Mouse (Mus musculus): ENCODE results near the gene Polk. TPM values are rescaled to one million over a fixed set of nuclear protein-coding genes. Genes with fewer than 3 reads are reported as not detected.

Gene Polk
- polyA plus RNA-seq, 1 experiment from 2014 or later: 12.3 TPM

DNA sequence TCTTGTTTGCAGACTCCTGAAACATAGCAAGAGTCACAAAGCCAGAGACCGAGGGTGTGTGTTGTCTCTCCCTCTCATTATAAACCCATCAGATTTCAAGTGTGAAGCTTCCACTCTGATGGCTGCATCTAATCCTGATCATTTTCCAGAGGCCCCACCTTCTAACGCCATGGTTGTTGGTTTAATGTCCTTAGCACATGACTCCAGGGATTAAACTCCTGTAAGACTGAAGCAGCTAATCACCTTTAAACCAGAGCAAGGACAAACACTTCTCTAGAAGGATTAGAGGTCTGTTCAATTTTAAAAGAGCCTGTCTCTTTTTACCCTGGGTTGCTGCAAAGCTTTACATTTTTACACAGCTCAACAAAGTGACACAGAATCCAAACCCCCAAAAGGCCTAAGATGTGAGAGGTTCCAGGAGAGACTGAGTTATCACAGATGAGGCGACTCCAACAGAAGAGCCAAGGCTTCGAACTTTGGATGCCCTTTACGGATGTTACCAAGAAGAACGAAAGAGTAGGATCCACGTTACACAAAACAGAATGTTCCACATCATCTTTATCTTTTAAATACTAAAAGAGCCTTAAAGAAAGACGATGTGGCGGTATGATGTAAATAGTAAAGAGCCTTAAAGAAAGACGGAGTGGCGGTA is 92.0 kb downstream of the Polk start:
- ChIA-PET POLR2A (no interaction called here), CTCF (no interaction called here)

DNA sequence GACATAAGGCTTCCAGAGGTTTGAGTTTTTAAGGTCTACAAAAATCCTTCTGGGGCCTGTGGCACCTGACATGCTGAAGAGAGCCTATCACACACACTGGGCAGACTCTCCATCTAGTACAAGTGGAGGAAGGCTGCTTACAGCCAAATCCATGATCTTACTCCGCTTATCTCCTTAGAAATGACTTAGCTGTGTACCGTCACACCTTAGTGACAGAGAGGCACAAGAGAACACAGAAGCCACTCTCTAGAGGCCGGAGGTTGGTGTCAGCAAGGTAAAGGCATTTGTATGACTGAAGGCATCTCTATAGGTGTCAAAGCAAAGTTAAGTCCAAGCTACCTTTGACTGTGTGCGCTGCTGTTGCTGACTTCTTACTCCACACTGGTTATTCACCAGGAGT is 101.9 kb downstream of the Polk start:
- no peak for TF ChIP-seq CTCF (IDR thresholded peaks at IDR 0.05)
- CTCF ChIA-PET: no interaction called here
- POLR2A ChIA-PET: interaction anchor here (0.6 kb wide), 1 partner anchor 529 kb away, joined by 3 read pairs; no protein-coding TSS in a partner anchor
- DNase-seq (ENCODE audit: low read depth, low spot score): no peak
- no peaks in the 10 kb centered on the region for H3K27me3 ChIP-seq
- in situ Hi-C loops (cut with MboI; ENCODE audit: low pct_unique_long_range_greater_than_20kb): no loop called here
- no peak for ATAC-seq

More for the DNA sequence above, 92.0 kb downstream of the Polk start:
- TF ChIP-seq CTCF (IDR thresholded peaks at IDR 0.05): no peak
- no peak for DNase-seq (ENCODE audit: low read depth, low spot score)
- in situ Hi-C loops (cut with MboI; ENCODE audit: low pct_unique_long_range_greater_than_20kb): no loop called here
- H3K27me3 ChIP-seq: no peaks in the 10 kb centered on the region
- no peak for ATAC-seq

DNA sequence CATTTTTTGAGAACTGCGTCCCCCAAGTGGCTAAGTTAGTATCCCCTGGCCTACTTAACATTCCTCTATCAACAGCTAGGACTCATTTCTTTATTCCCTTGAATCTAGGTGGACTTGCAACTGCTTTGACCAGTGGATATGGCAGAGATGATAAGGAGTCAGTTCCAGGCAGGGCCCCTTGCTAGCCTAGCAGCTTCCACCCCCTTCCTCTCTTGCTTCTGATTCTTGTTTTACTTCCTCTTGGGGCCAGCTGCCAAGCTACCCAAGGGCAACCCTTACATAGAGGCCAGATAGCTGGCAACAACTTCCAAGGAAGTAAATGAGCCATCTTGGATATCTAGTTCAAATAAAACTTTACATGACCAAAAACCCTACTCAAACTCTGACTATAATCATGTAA is 105.5 kb downstream of the Polk start:
- CTCF ChIA-PET: no interaction called here

DNA sequence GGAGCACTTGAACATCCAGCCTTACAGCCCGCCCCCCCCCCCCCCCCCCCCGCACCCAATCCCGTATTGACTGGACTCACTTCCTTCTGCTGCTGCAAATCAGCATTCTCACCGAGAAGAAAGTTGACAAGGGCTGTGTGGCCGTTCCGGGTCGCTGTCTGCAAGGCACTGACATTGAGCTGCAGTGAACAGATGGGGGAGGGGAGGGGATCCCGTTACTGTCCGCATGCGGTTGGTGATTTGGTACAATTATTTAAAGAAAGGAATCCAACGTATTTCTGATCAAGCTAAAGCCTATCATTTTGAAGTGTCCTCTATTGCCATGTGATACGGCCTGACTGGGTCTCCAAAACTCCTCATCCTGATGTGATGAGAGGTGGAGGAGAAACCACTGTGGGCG is 106.6 kb downstream of the Polk start:
- DNase-seq (ENCODE audit: low read depth, low spot score) (no peak), ATAC-seq (no peak)
- in situ Hi-C loops (cut with MboI; ENCODE audit: low pct_unique_long_range_greater_than_20kb): no loop called here
- POLR2A ChIA-PET: no interaction called here
- no peak for TF ChIP-seq CTCF (IDR thresholded peaks at IDR 0.05)
- no peaks in the 10 kb centered on the region for H3K27me3 ChIP-seq
- CTCF ChIA-PET: interaction anchor here (1.5 kb wide), 1 partner anchor 12 kb away, joined by 3 read pairs; no protein-coding TSS in a partner anchor

More for the DNA sequence above, 105.5 kb downstream of the Polk start:
- H3K27me3 ChIP-seq: no peaks in the 10 kb centered on the region
- no peak for TF ChIP-seq CTCF (IDR thresholded peaks at IDR 0.05)
- DNase-seq (ENCODE audit: low read depth, low spot score): no peak
- POLR2A ChIA-PET: no interaction called here
- in situ Hi-C loops (cut with MboI; ENCODE audit: low pct_unique_long_range_greater_than_20kb): no loop called here
- no peak for ATAC-seq

DNA sequence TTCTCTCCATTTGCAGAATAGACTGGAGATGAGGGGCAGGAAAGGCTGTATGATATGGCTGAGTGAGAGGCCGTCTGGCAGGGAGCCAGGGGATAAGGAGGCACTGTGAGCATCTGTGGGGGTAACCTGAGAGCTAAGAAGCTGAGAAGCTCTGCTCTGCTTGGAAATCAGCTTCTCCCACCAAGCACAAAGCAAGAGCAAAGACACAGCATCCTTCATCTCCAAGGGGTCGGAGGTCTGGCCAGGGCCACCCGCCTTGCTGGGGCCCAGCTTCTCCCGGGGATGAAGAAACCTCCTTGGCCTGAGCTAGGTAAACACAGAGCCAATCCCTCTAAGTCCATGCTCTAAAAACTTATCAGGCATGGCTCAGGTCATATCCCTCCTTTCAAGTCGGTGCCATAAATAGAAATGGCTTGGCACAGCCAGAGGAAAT is 107.5 kb downstream of the Polk start:
- DNase-seq (ENCODE audit: low read depth, low spot score) (no peak), ATAC-seq (no peak)
- in situ Hi-C loops (cut with MboI; ENCODE audit: low pct_unique_long_range_greater_than_20kb): loop anchor here (5.0 kb wide), 1 partner anchor 157 kb away; no protein-coding TSS in a partner anchor
- POLR2A ChIA-PET: no interaction called here
- no peaks in the 10 kb centered on the region for H3K27me3 ChIP-seq
- CTCF ChIA-PET: interaction anchor here (1.5 to 5.0 kb wide), 2 partner anchors 13 to 158 kb away, joined by 3 to 38 read pairs; no protein-coding TSS in a partner anchor
- TF ChIP-seq CTCF (IDR thresholded peaks at IDR 0.05): no peak

DNA sequence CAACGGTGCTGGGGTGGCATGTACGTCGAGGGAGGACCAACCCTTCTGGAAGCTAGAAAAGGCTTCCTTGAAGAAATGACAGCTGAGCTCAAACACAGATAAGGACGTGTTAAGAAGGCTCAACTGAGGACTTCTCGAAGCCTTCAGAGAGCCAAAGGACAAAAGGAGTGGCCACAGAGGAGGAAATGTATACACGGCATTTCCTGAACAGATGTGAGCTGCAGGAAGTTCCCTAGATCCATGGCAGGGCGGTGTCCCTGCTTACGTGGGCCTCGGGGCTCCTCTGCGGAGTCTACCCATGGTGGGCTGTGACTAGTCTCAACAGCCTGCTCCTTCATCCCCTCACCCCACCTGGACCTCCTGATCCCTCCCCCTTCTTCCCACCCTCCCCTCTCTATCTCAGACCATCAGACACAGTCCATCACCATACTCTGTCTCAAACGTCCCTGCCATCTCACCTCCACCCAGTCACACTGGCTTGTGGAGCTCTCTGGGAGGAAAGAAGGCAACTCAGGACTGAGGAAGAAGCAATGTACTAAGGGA is 108.7 kb downstream of the Polk start:
- POLR2A ChIA-PET: no interaction called here
- CTCF ChIA-PET: interaction anchor here (0.7 to 5.0 kb wide), 3 partner anchors 46 to 159 kb away, joined by 3 to 38 read pairs (median 3); no protein-coding TSS in a partner anchor
- H3K27me3 ChIP-seq: no peaks in the 10 kb centered on the region
- TF ChIP-seq CTCF (IDR thresholded peaks at IDR 0.05): no peak
- in situ Hi-C loops (cut with MboI; ENCODE audit: low pct_unique_long_range_greater_than_20kb): loop anchor here (5.0 kb wide), 1 partner anchor 159 kb away; no protein-coding TSS in a partner anchor
- DNase-seq (ENCODE audit: low read depth, low spot score): no peak
- ATAC-seq: no peak

DNA sequence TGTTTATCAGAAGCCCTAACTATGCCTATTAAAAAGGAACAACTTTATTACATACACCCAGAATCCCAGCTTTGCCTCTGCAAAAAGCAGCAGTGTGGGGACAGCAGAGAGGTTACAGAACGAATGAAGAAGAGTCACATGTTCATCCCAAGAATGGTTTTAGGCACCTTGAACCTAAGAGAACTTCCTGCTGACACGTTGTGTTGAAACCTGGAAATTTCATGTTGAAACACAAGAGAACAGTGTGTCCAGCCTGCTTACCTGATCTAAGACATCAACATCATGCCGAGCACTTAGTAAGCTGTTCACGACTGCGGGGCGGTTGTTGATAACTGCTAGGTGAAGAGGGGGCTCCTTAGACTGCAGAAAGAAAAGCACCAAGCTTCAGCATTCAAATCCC is 109.3 kb downstream of the Polk start:
- no peak for TF ChIP-seq CTCF (IDR thresholded peaks at IDR 0.05)
- in situ Hi-C loops (cut with MboI; ENCODE audit: low pct_unique_long_range_greater_than_20kb): loop anchor here (5.0 kb wide), 1 partner anchor 159 kb away; no protein-coding TSS in a partner anchor
- POLR2A ChIA-PET: interaction anchor here (0.6 kb wide), 1 partner anchor 79 kb away, joined by 3 read pairs; no protein-coding TSS in a partner anchor
- H3K27me3 ChIP-seq: no peaks in the 10 kb centered on the region
- DNase-seq (ENCODE audit: low read depth, low spot score) (no peak), ATAC-seq (no peak)
- CTCF ChIA-PET: interaction anchor here (1.1 to 5.0 kb wide), 2 partner anchors 47 to 160 kb away, joined by 3 to 38 read pairs; no protein-coding TSS in a partner anchor

DNA sequence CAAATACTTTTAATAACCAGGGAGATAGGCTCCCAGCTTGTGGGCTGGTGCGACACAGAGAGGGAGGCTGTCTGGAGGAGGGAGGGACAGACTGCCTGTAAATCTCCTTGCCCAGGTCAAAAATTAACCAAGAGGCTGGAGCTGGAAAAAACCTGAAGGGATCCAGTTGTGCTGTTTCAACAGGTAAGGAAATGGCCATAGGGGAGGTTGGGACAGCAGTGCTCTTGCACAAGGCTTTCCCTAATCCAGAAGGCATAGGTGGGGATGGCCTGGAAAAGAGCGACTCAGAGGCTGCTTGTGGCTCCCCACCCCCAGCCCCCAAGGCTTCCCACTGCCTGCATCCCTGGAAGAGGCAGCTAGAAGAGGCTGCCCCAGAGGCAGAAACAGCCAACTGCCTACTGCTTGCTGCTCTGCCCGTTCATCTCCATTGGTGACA is 110.0 kb downstream of the Polk start:
- H3K27me3 ChIP-seq: no peaks in the 10 kb centered on the region
- ChIA-PET POLR2A (interaction anchor here (0.6 kb wide), 1 partner anchor 80 kb away, joined by 3 read pairs; no protein-coding TSS in a partner anchor), CTCF (interaction anchor here (1.0 to 5.0 kb wide), 4 partner anchors 39 to 165 kb away, joined by 3 to 38 read pairs (median 5); partner anchors contain the start of gene Ankdd1b)
- DNase-seq (ENCODE audit: low read depth, low spot score): no peak
- no peak for TF ChIP-seq CTCF (IDR thresholded peaks at IDR 0.05)
- in situ Hi-C loops (cut with MboI; ENCODE audit: low pct_unique_long_range_greater_than_20kb): loop anchor here (5.0 kb wide), 1 partner anchor 160 kb away; no protein-coding TSS in a partner anchor
- peak; percentile 75 for ATAC-seq

DNA sequence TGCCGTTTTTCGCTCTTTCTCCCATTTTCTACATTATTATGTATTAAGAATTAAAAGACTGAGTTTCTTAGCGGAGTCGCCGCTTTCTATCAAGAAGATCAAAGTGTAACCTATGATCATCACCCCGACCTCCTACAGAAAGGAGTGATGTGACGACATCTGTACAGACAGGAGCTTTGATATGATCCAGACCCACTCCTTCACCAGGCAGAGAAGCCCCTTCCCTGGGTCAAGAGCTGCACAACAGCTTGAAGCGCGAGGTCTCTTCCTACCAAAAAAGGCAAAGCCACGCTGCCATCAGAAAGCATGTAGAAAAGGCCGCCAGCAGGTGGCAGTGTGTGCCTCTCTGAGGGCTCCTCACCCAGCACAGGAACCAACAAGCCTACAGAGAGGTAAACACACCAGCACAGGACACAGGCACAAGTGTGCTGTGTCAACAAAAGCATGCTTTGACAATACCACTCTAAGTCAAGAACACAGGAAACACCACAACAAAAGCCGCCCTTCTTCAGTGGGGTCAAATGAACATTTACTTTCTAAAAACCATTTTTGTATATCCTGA is 110.7 kb downstream of the Polk start:
- DNase-seq (ENCODE audit: low read depth, low spot score): no peak
- in situ Hi-C loops (cut with MboI; ENCODE audit: low pct_unique_long_range_greater_than_20kb): loop anchor here (5.0 kb wide), 1 partner anchor 161 kb away; no protein-coding TSS in a partner anchor
- TF ChIP-seq CTCF (IDR thresholded peaks at IDR 0.05): peak; percentile 94
- H3K27me3 ChIP-seq: no peaks in the 10 kb centered on the region
- ATAC-seq: peak; percentile 89
- CTCF ChIA-PET: interaction anchor here (0.6 to 5.0 kb wide), 11 partner anchors 10 to 173 kb away, joined by 3 to 38 read pairs (median 5); partner anchors contain the start of gene Ankdd1b
- POLR2A ChIA-PET: no interaction called here

Other genes with a start within 250 kb of the Polk start
- 17.6 TPM for gene Poc5, start 154.3 kb downstream of the Polk start, polyA plus RNA-seq (2021)
- gene Ankdd1b, start 71.4 kb downstream of the Polk start, polyA plus RNA-seq (2021): 0.12 TPM
- not detected for gene Gm17622, start 51.8 kb downstream of the Polk start, polyA plus RNA-seq (2021)
- gene Col4a3bp, start within 50 bp of the Polk start, polyA plus RNA-seq (2021): 36.4 TPM
- 43.0 TPM for gene Hmgcr, start 128.4 kb upstream of the Polk start, polyA plus RNA-seq (2021)
- not detected for gene Ankrd31, start 205.7 kb upstream of the Polk start, polyA plus RNA-seq (2021)

Measured in Patski (cell line).